Mouse (Mus musculus) ES-E14 (cell line): ENCODE results near the gene 5730522E02Rik. TPM values are rescaled to one million over a fixed set of nuclear protein-coding genes. Genes with fewer than 3 reads are reported as not detected.

Experiments
- DNase-seq: peaks from one replicate; pipeline ENCODE4 v3.0.0-alpha.2; 2013; ENCODE audit warnings: low read depth, low spot score
- H3K27ac ChIP-seq: 2 replicates; pipeline ENCODE4 v1.5.1; 2012; ENCODE audit warnings: low read depth, mild to moderate bottlenecking, low read length, moderate library complexity, mixed read lengths; ENCODE audit not compliant: poor library complexity, insufficient read depth, severe bottlenecking
- H3K36me3 ChIP-seq: 2 replicates; pipeline ENCODE4 v1.6.1; 2012; ENCODE audit warnings: mild to moderate bottlenecking, low read length, moderate library complexity, mixed read lengths; ENCODE audit not compliant: control insufficient read depth, poor library complexity, insufficient read depth, severe bottlenecking
- H3K4me1 ChIP-seq, 2 experiments: fragments of 150-350 bp in 1 of 2; sonication (generic) in 1 of 2; 2 replicates each; pipeline ENCODE4 v1.6.1; 2012; ENCODE audit warnings: low read length in 2 of 2, mild to moderate bottlenecking in 1 of 2, mixed read lengths in 1 of 2; ENCODE audit not compliant: control insufficient read depth in 2 of 2, insufficient read depth in 2 of 2, poor library complexity in 1 of 2
- H3K4me3 ChIP-seq, 2 experiments: fragments of 150-350 bp in 1 of 2; sonication (generic) in 1 of 2; 2 replicates each; pipeline ENCODE4 v1.5.1; 2012; ENCODE audit warnings: low read length in 2 of 2, low read depth in 1 of 2, mild to moderate bottlenecking in 1 of 2, mixed read lengths in 1 of 2; ENCODE audit not compliant: insufficient read depth in 1 of 2, poor library complexity in 1 of 2, severe bottlenecking in 1 of 2
- H3K9ac ChIP-seq: 2 replicates; pipeline ENCODE4 v1.6.1; 2012; ENCODE audit warnings: low read depth, mild to moderate bottlenecking, low read length, mixed read lengths; ENCODE audit not compliant: poor library complexity, insufficient read depth, severe bottlenecking
- H3K9me3 ChIP-seq: fragments of 150-350 bp; sonication (generic); 2 replicates; pipeline ENCODE4 v1.6.1; 2012; ENCODE audit warnings: low read depth, mild to moderate bottlenecking, low read length; ENCODE audit not compliant: control insufficient read depth, insufficient read depth
- CHD2 ChIP-seq: IDR thresholded peaks from 2 replicates; pipeline ENCODE4 v1.6.1; 2014; ENCODE audit warnings: mild to moderate bottlenecking, low read depth, low read length, inconsistent platforms
- HCFC1 ChIP-seq: IDR thresholded peaks from 2 replicates; pipeline ENCODE4 v1.6.1; 2012; ENCODE audit warnings: low read length, inconsistent platforms, borderline replicate concordance; ENCODE audit not compliant: insufficient read depth
- MAFK ChIP-seq: IDR thresholded peaks from 2 replicates; pipeline ENCODE4 v1.6.1; 2014; ENCODE audit warnings: mild to moderate bottlenecking, low read depth, low read length, inconsistent platforms; ENCODE audit not compliant: insufficient read depth
- ZC3H11A ChIP-seq: IDR thresholded peaks from 2 replicates; pipeline ENCODE4 v1.6.1; 2012; ENCODE audit warnings: low read depth, mild to moderate bottlenecking, inconsistent platforms, low read length, borderline replicate concordance
- ZNF384 ChIP-seq: IDR thresholded peaks from 2 replicates; pipeline ENCODE4 v1.6.1; 2012; ENCODE audit warnings: low read depth, low read length, inconsistent platforms
- in situ Hi-C, 2 experiments: fragments of 600-800 bp; cut with MboI; formaldehyde crosslinking; loops; one replicate each; pipeline ENCODE4 v1.15.1; 2025; ENCODE audit warnings: low sequenced_read_pairs in 2 of 2, inconsistent platforms in 1 of 2; ENCODE audit not compliant: unreplicated experiment in 2 of 2
- total RNA-seq: library from RNA; depleted of rRNA; stranded (reverse); fragments of 300-350 nt; gene quantifications from 2 replicates; pipeline ENCODE4 v1.2.3, GENCODE M21; 2012

The 5730522E02Rik gene
- total RNA-seq, 1 experiment = 0.62 TPM

GRCm38 (mm10) chr11:25941504-25941903 lies 269.1 kb downstream of the 5730522E02Rik start:
- DNase-seq = no peak
- Histone ChIP-seq H3K4me1 (no peaks in the 10 kb centered on the region), H3K4me3 (no peak overlapping the region), H3K36me3 (no peaks in the 10 kb centered on the region), H3K9ac (no peak overlapping the region), H3K9me3 (no peaks in the 10 kb centered on the region), H3K27ac (no peak overlapping the region)
- TF ChIP-seq ZC3H11A (no peak), HCFC1 (no peak), ZNF384 (no peak), MAFK (no peak), CHD2 (no peak)
- in situ Hi-C loops = no loop called here

GRCm38 (mm10) chr11:25940716-25941294 lies 269.8 kb downstream of the 5730522E02Rik start:
- in situ Hi-C loops = no loop called here
- Histone ChIP-seq H3K9me3 (no peaks in the 10 kb centered on the region), H3K4me3 (no peak overlapping the region), H3K27ac (no peak overlapping the region), H3K4me1 (no peaks in the 10 kb centered on the region), H3K36me3 (no peaks in the 10 kb centered on the region), H3K9ac (no peak overlapping the region)
- DNase-seq = no peak
- TF ChIP-seq MAFK (no peak), HCFC1 (no peak), ZC3H11A (no peak), CHD2 (no peak), ZNF384 (no peak)

GRCm38 (mm10) chr11:25926267-25926666 lies 284.3 kb downstream of the 5730522E02Rik start:
- Histone ChIP-seq H3K36me3 (no peaks in the 10 kb centered on the region), H3K4me3 (no peak overlapping the region), H3K27ac (no peak overlapping the region), H3K9me3 (no peaks in the 10 kb centered on the region), H3K9ac (no peak overlapping the region), H3K4me1 (no peaks in the 10 kb centered on the region)
- DNase-seq = no peak
- in situ Hi-C loops = no loop called here
- TF ChIP-seq CHD2 (no peak), HCFC1 (no peak), MAFK (no peak), ZC3H11A (no peak), ZNF384 (no peak)

GRCm38 (mm10) chr11:25902321-25902720 lies 308.2 kb downstream of the 5730522E02Rik start:
- Histone ChIP-seq H3K9me3 (no peaks in the 10 kb centered on the region), H3K4me3 (no peak overlapping the region), H3K27ac (no peak overlapping the region), H3K4me1 (no peaks in the 10 kb centered on the region), H3K9ac (no peak overlapping the region), H3K36me3 (no peaks in the 10 kb centered on the region)
- TF ChIP-seq MAFK (no peak), CHD2 (no peak), ZC3H11A (no peak), HCFC1 (no peak), ZNF384 (no peak)
- DNase-seq = no peak
- in situ Hi-C loops = no loop called here

GRCm38 (mm10) chr11:25901666-25902065 lies 308.9 kb downstream of the 5730522E02Rik start:
- no peaks in the 10 kb centered on the region for H3K36me3 ChIP-seq
- TF ChIP-seq CHD2 (no peak), HCFC1 (no peak), ZC3H11A (no peak), ZNF384 (no peak), MAFK (no peak)
- H3K4me1 ChIP-seq = no peaks in the 10 kb centered on the region
- H3K4me3 ChIP-seq = no peak overlapping the region
- DNase-seq = no peak
- H3K9me3 ChIP-seq = no peaks in the 10 kb centered on the region
- in situ Hi-C loops = no loop called here
- H3K27ac ChIP-seq = no peak overlapping the region
- H3K9ac ChIP-seq = no peak overlapping the region
